Mouse (Mus musculus) MEL (cell line): ENCODE data around the gene Gfod1. TPM values are rescaled to one million over a fixed set of nuclear protein-coding genes. Genes with fewer than 3 reads are reported as not detected.

Experiments
- DNase-seq: peaks from one replicate; pipeline ENCODE4 v3.0.0; 2011; ENCODE audit warnings: low read depth, low spot score
- H3K27ac ChIP-seq: 2 replicates; pipeline ENCODE4 v1.5.1; 2012; ENCODE audit warnings: low read depth, mild to moderate bottlenecking, control low read depth, low read length, moderate library complexity; ENCODE audit not compliant: control insufficient read depth
- H3K27me3 ChIP-seq, 2 experiments: fragments of 150-350 bp in 1 of 2; sonication (generic) in 1 of 2; 2 replicates each; pipeline ENCODE4 v1.6.1; 2012; ENCODE audit warnings: low read length in 2 of 2, mild to moderate bottlenecking in 2 of 2, improper control_type of control experiment in 1 of 2, moderate library complexity in 1 of 2; ENCODE audit not compliant: insufficient read depth in 2 of 2, control insufficient read depth in 1 of 2
- H3K36me3 ChIP-seq, 2 experiments: 2 replicates each; pipeline ENCODE4 v1.6.1; 2012 to 2014; ENCODE audit warnings: low read length in 2 of 2, improper control_type of control experiment in 1 of 2, inconsistent platforms in 1 of 2, mild to moderate bottlenecking in 1 of 2; ENCODE audit not compliant: insufficient read depth in 2 of 2, control insufficient read depth in 1 of 2
- H3K4me1 ChIP-seq, 2 experiments: fragments of 150-350 bp in 1 of 2; sonication (generic) in 1 of 2; 2 replicates each; pipeline ENCODE4 v1.6.1; 2012; ENCODE audit warnings: low read length in 2 of 2, improper control_type of control experiment in 1 of 2, mild to moderate bottlenecking in 1 of 2; ENCODE audit not compliant: insufficient read depth in 2 of 2, control insufficient read depth in 1 of 2
- H3K4me3 ChIP-seq, 2 experiments: fragments of 150-350 bp in 1 of 2; sonication (generic) in 1 of 2; 2 replicates each; pipeline ENCODE4 v1.5.1; 2012; ENCODE audit warnings: low read depth in 2 of 2, low read length in 2 of 2, mild to moderate bottlenecking in 2 of 2, moderate library complexity in 2 of 2, control low read depth in 1 of 2, improper control_type of control experiment in 1 of 2; ENCODE audit not compliant: control insufficient read depth in 1 of 2, insufficient read depth in 1 of 2
- H3K79me2 ChIP-seq: 2 replicates; pipeline ENCODE4 v1.6.1; 2012; ENCODE audit warnings: mild to moderate bottlenecking, low read length, moderate library complexity; ENCODE audit not compliant: control insufficient read depth, poor library complexity, insufficient read depth
- H3K9ac ChIP-seq: 2 replicates; pipeline ENCODE4 v1.6.1; 2012; ENCODE audit warnings: low read depth, mild to moderate bottlenecking, control low read depth, low read length, moderate library complexity; ENCODE audit not compliant: control insufficient read depth, poor library complexity, severe bottlenecking
- H3K9me3 ChIP-seq: fragments of 150-350 bp; sonication (generic); replicated peaks from 2 replicates; pipeline ENCODE4 v1.6.1; 2012; ENCODE audit warnings: mild to moderate bottlenecking, low read length, improper control_type of control experiment, moderate library complexity; ENCODE audit not compliant: insufficient read depth
- CHD1 ChIP-seq: IDR thresholded peaks from 2 replicates; pipeline ENCODE4 v1.6.1; 2012; ENCODE audit warnings: low read depth, mild to moderate bottlenecking, inconsistent platforms, low read length, improper control_type of control experiment
- E2F4 ChIP-seq: IDR thresholded peaks from 2 replicates; pipeline ENCODE4 v1.6.1; 2011; ENCODE audit warnings: low read depth, low read length, improper control_type of control experiment, borderline replicate concordance
- EP300 ChIP-seq, 2 experiments: IDR thresholded peaks; 2 replicates each; pipeline ENCODE4 v1.6.1; 2011; ENCODE audit warnings: improper control_type of control experiment in 2 of 2, low read length in 2 of 2, low read depth in 1 of 2, mild to moderate bottlenecking in 1 of 2
- GABPA ChIP-seq: IDR thresholded peaks from 2 replicates; pipeline ENCODE4 v1.6.1; 2012; ENCODE audit warnings: low read depth, mild to moderate bottlenecking, inconsistent platforms, low read length, improper control_type of control experiment, moderate library complexity
- GATA1 ChIP-seq: IDR thresholded peaks from 2 replicates; pipeline ENCODE4 v1.6.1; 2011; ENCODE audit warnings: low read depth, low read length, improper control_type of control experiment
- MAX ChIP-seq: IDR thresholded peaks from 2 replicates; pipeline ENCODE4 v1.6.1; 2011; ENCODE audit warnings: low read length, improper control_type of control experiment
- MXI1 ChIP-seq: IDR thresholded peaks from 2 replicates; pipeline ENCODE4 v1.6.1; 2011; ENCODE audit warnings: mild to moderate bottlenecking, low read depth, low read length, improper control_type of control experiment
- MYB ChIP-seq: IDR thresholded peaks from 2 replicates; pipeline ENCODE4 v1.6.1; 2011; ENCODE audit warnings: mild to moderate bottlenecking, low read depth, low read length, improper control_type of control experiment
- NELFE ChIP-seq: IDR thresholded peaks from 2 replicates; pipeline ENCODE4 v1.6.1; 2011; ENCODE audit warnings: low read depth, low read length, improper control_type of control experiment
- RAD21 ChIP-seq: IDR thresholded peaks from 2 replicates; pipeline ENCODE4 v1.6.1; 2011; ENCODE audit warnings: mild to moderate bottlenecking, low read depth, low read length, improper control_type of control experiment
- SMC3 ChIP-seq: IDR thresholded peaks from 2 replicates; pipeline ENCODE4 v1.6.1; 2011; ENCODE audit warnings: low read depth, low read length, improper control_type of control experiment
- TBP ChIP-seq: IDR thresholded peaks from 2 replicates; pipeline ENCODE4 v1.8.0; 2011; ENCODE audit warnings: low read depth, low read length, improper control_type of control experiment
- USF1 ChIP-seq: IDR thresholded peaks from 2 replicates; pipeline ENCODE4 v1.6.1; 2014; ENCODE audit warnings: low read depth, mild to moderate bottlenecking, inconsistent platforms, low read length, improper control_type of control experiment, moderate library complexity
- USF2 ChIP-seq, 2 experiments: IDR thresholded peaks; 2 replicates each; pipeline ENCODE4 v1.6.1; 2011 to 2012; ENCODE audit warnings: improper control_type of control experiment in 2 of 2, low read length in 2 of 2, borderline replicate concordance in 1 of 2, inconsistent platforms in 1 of 2, low read depth in 1 of 2, mild to moderate bottlenecking in 1 of 2; ENCODE audit not compliant: insufficient read depth in 1 of 2
- ZKSCAN1 ChIP-seq: IDR thresholded peaks from 2 replicates; pipeline ENCODE4 v1.6.1; 2012; ENCODE audit warnings: low read depth, mild to moderate bottlenecking, inconsistent platforms, low read length, improper control_type of control experiment, moderate library complexity
- polyA plus RNA-seq, 2 experiments: library from polyadenylated mRNA; stranded (reverse) in 1 of 2; unstranded in 1 of 2; fragments of >175 nt in 1 of 2; fragments of >200 nt in 1 of 2; gene quantifications; 2 replicates each; pipeline versions ENCODE4 v1.2.1 to v1.2.4; 2012; ENCODE audit warnings: low replicate concordance in 2 of 2, low read depth in 1 of 2; ENCODE audit not compliant: insufficient read length in 2 of 2, insufficient read depth in 1 of 2, missing spikeins in 1 of 2
- total RNA-seq: library from RNA; depleted of rRNA; stranded (reverse); fragments of 300-350 nt; gene quantifications from 2 replicates; pipeline ENCODE4 v1.2.3, GENCODE M21; 2012

The Gfod1 gene
- total and polyA plus RNA-seq, 3 experiments: 0.27 to 0.93 TPM; not detected in 1

DNA sequence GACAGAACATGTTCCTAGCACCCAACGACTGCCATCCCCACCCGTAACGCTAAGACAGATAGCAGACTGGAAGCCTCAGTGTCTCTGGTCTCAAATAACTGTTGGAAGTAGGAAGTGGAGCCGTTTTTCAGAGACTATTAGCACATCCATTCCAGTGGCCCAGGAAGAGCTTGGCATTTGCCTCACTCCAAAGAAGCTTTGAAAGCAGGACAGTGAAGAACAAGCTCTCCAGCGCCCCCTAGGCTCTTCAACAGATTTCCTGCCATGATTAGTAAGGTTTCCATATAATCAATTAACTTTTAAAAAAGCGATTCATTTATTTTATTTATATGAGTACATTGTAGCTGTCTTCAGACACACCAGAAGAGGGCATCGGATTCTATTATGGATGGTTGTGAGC is 28.6 kb upstream of the Gfod1 start (continued):
- TF ChIP-seq USF1: no peak
- no peak for TF ChIP-seq MXI1
- TF ChIP-seq NELFE: no peak
- no peak for TF ChIP-seq E2F4
- no peak for TF ChIP-seq TBP
- no peak for TF ChIP-seq ZKSCAN1
- peak; percentile 39 for TF ChIP-seq RAD21
- TF ChIP-seq, all 39 proteins: peak for 4

DNA sequence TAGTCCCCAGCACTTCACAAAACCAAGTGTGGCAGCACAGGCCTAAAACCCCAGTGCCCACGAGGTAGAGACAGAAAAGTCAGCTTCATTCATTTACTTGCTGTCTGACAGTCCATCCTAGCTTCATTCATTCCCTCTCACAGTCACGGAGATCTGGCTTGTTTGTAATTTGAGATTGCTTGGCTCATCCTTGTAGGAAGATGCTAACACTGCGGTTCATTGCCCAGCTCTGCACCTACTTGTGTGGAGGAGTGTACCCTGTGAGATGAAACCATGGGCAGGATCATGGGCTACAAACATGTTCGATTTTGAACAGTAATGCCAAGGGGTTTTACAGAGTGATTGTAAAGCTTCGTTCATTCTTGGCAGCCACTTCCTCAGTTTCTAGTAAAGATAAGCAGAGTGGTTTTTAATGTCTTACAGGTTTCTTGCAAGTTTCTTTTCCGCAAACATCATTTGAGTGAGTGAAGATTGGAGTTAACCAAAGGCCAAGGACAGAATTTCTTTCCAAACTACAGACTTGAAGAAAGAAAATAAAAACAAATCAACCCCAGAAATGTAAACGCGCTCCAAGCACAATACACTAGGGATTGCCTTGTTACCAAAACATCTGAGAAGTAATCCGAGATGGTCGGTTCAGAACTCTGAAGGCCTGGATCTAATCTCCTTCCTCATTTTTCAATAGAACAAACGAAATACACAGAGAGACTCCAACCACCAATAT is 27.9 kb upstream of the Gfod1 start:
- H3K9me3 ChIP-seq: no peaks in the 10 kb centered on the region
- peaks cover 0 to 5% of the 10 kb centered on the region in 2 experiments; a peak in 2 of 4 replicates for H3K27me3 ChIP-seq
- peaks cover 0 to 6% of the 10 kb centered on the region in 2 experiments; a peak in 1 of 4 replicates for H3K4me1 ChIP-seq
- no peak overlapping the region for H3K27ac ChIP-seq
- TF ChIP-seq MYB: no peak
- TF ChIP-seq MAX: no peak
- no peak for TF ChIP-seq USF2 (IDR thresholded peaks at IDR 0.05; ENCODE audit: borderline replicate concordance in 1 of 2, insufficient read depth in 1 of 2, low read depth in 1 of 2, low read length in 2 of 2)
- no peak for TF ChIP-seq USF1
- TF ChIP-seq EP300 (IDR thresholded peaks at IDR 0.05; ENCODE audit: low read depth in 1 of 2, low read length in 2 of 2): peak; percentile 23 to 24; a peak in 2 of 4 replicates
- TF ChIP-seq SMC3: no peak
- peak; percentile 64 for TF ChIP-seq GATA1
- TF ChIP-seq CHD1: no peak
- TF ChIP-seq GABPA: no peak
- H3K9ac ChIP-seq: no peak overlapping the region
- no peaks in the 10 kb centered on the region for H3K79me2 ChIP-seq
- peaks cover 0 to 2% of the 10 kb centered on the region in 2 experiments; a peak in 1 of 4 replicates for H3K36me3 ChIP-seq
- H3K4me3 ChIP-seq: peak overlapping the region; percentile 12 to 36; a peak in 2 of 4 replicates
- peak; percentile 61 for DNase-seq

DNA sequence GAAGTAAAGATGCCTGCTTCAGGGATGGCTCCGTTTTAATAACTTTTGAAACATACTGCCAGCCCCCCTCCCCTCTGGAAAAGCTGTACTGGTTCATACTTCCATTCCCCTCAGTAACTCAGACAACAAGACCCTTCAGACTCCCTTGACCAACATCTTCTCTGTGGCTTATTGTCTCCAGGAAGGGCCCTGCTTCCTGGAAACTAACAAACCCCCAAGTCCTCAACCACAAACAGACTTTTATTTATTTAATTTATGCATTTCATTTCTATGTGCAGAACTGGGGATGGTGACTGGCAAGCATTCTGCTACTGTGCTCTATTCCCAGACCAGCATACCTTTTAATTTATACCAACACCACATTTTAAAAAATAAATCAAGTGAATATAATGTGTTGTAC is 21.5 kb upstream of the Gfod1 start:
- H3K4me3 ChIP-seq: no peak overlapping the region
- DNase-seq: no peak
- TF ChIP-seq CHD1: no peak
- TF ChIP-seq, all 39 proteins: peak for 0

More for the DNA sequence above, 21.5 kb upstream of the Gfod1 start:
- Histone ChIP-seq H3K9ac (no peak overlapping the region), H3K27ac (no peak overlapping the region), H3K4me1 (0 out of 4 replicates have a peak, but pooled peaks cover 0 to under 1% of the 10 kb centered on the region in 2 experiments), H3K79me2 (no peaks in the 10 kb centered on the region), H3K9me3 (no peaks in the 10 kb centered on the region), H3K36me3 (no peaks in the 10 kb centered on the region), H3K27me3 (peaks cover 3 to 4% of the 10 kb centered on the region in 2 experiments)
